Mouse (Mus musculus): ENCODE results near the gene Cdca4. TPM values are rescaled to one million over a fixed set of nuclear protein-coding genes. Genes with fewer than 3 reads are reported as not detected.
"Not testable (repeated sequence)": the region's sequence is repeated elsewhere in the genome, so short reads cannot be mapped to it uniquely, and the experiment has no call there.

The Cdca4 gene
- polyA plus RNA-seq, 1 experiment, result 10.3 TPM

GRCm38 (mm10) chr12:112849235-112850022, 20.2 kb upstream of the Cdca4 start:
- no peaks in the 10 kb centered on the region for H3K36me3 ChIP-seq (ENCODE audit: control insufficient read depth, insufficient read depth, low read length)
- WGBS, result 57% methylated on average over 11 of the region's 11 CpGs
- H3K4me3 ChIP-seq (ENCODE audit: insufficient read depth, low read depth, low read length), result no peak overlapping the region
- peak; percentile 37 for DNase-seq
- no peaks in the 10 kb centered on the region for H3K4me1 ChIP-seq (ENCODE audit: control insufficient read depth, insufficient read depth, low read length)
- no peaks in the 10 kb centered on the region for H3K27me3 ChIP-seq (replicated peaks; ENCODE audit: control insufficient read depth, insufficient read depth, low read length)
- H3K27ac ChIP-seq (ENCODE audit: insufficient read depth, low read depth, low read length), result no peak overlapping the region
- TF ChIP-seq POLR2A (IDR thresholded peaks at IDR 0.05; ENCODE audit: low read depth, low read length) (no peak), CTCF (conservative IDR thresholded peaks at IDR 0.05; ENCODE audit: insufficient read depth, insufficient read length, low read depth, low read length) (0 out of 2 replicates have a peak, but pooled peaks have one; percentile 7)

- Histone ChIP-seq H3K27ac (ENCODE audit: insufficient read depth, low read depth, low read length) (no peak overlapping the region), H3K27me3 (replicated peaks; ENCODE audit: control insufficient read depth, insufficient read depth, low read length) (no peaks in the 10 kb centered on the region), H3K36me3 (ENCODE audit: control insufficient read depth, insufficient read depth, low read length) (no peaks in the 10 kb centered on the region), H3K4me3 (ENCODE audit: insufficient read depth, low read depth, low read length) (no peak overlapping the region), H3K4me1 (ENCODE audit: control insufficient read depth, insufficient read depth, low read length) (no peaks in the 10 kb centered on the region)
- DNase-seq, result no peak
- TF ChIP-seq POLR2A (IDR thresholded peaks at IDR 0.05; ENCODE audit: low read depth, low read length) (no peak), CTCF (conservative IDR thresholded peaks at IDR 0.05; ENCODE audit: insufficient read depth, insufficient read length, low read depth, low read length) (no peak)
- 94% methylated on average over 2 of the region's 2 CpGs for WGBS
Measured at GRCm38 (mm10) chr12:112847880-112848279, 18.7 kb upstream of the Cdca4 start.

- TF ChIP-seq CTCF (conservative IDR thresholded peaks at IDR 0.05; ENCODE audit: insufficient read depth, insufficient read length, low read depth, low read length) (peak; percentile 99), POLR2A (IDR thresholded peaks at IDR 0.05; ENCODE audit: low read depth, low read length) (no peak)
- peak; percentile 89 for DNase-seq
Measured at GRCm38 (mm10) chr12:112843803-112844202, 14.6 kb upstream of the Cdca4 start.

GRCm38 (mm10) chr12:112842128-112842527, 12.9 kb upstream of the Cdca4 start:
- H3K27ac ChIP-seq (ENCODE audit: insufficient read depth, low read depth, low read length); H3K4me3 ChIP-seq (ENCODE audit: insufficient read depth, low read depth, low read length); DNase-seq; H3K27me3 ChIP-seq (replicated peaks; ENCODE audit: control insufficient read depth, insufficient read depth, low read length); H3K4me1 ChIP-seq (ENCODE audit: control insufficient read depth, insufficient read depth, low read length); H3K36me3 ChIP-seq (ENCODE audit: control insufficient read depth, insufficient read depth, low read length): not testable (repeated sequence)
- WGBS, result 59% methylated on average over 2 of the region's 2 CpGs

More at GRCm38 (mm10) chr12:112843803-112844202, 14.6 kb upstream of the Cdca4 start:
- 17% methylated on average over 3 of the region's 3 CpGs for WGBS
- no peaks in the 10 kb centered on the region for H3K4me1 ChIP-seq (ENCODE audit: control insufficient read depth, insufficient read depth, low read length)
- no peaks in the 10 kb centered on the region for H3K36me3 ChIP-seq (ENCODE audit: control insufficient read depth, insufficient read depth, low read length)
- H3K27ac ChIP-seq (ENCODE audit: insufficient read depth, low read depth, low read length), result no peak overlapping the region
- no peak overlapping the region for H3K4me3 ChIP-seq (ENCODE audit: insufficient read depth, low read depth, low read length)
- H3K27me3 ChIP-seq (replicated peaks; ENCODE audit: control insufficient read depth, insufficient read depth, low read length), result no peaks in the 10 kb centered on the region

GRCm38 (mm10) chr12:112841338-112841892, 12.2 kb upstream of the Cdca4 start:
- H3K27me3 ChIP-seq (replicated peaks; ENCODE audit: control insufficient read depth, insufficient read depth, low read length); H3K27ac ChIP-seq (ENCODE audit: insufficient read depth, low read depth, low read length); H3K4me1 ChIP-seq (ENCODE audit: control insufficient read depth, insufficient read depth, low read length); H3K4me3 ChIP-seq (ENCODE audit: insufficient read depth, low read depth, low read length); H3K36me3 ChIP-seq (ENCODE audit: control insufficient read depth, insufficient read depth, low read length); DNase-seq: not testable (repeated sequence)
- WGBS, result 58% methylated on average over 4 of the region's 4 CpGs

GRCm38 (mm10) chr12:112840209-112841086, 11.2 kb upstream of the Cdca4 start:
- no peak overlapping the region for H3K4me3 ChIP-seq (ENCODE audit: insufficient read depth, low read depth, low read length)

GRCm38 (mm10) chr12:112835046-112835445, 5.8 kb upstream of the Cdca4 start:
- no peaks in the 10 kb centered on the region for H3K36me3 ChIP-seq (ENCODE audit: control insufficient read depth, insufficient read depth, low read length)

More at GRCm38 (mm10) chr12:112840209-112841086, 11.2 kb upstream of the Cdca4 start:
- Histone ChIP-seq H3K4me1 (ENCODE audit: control insufficient read depth, insufficient read depth, low read length) (no peaks in the 10 kb centered on the region), H3K27me3 (replicated peaks; ENCODE audit: control insufficient read depth, insufficient read depth, low read length) (no peaks in the 10 kb centered on the region), H3K36me3 (ENCODE audit: control insufficient read depth, insufficient read depth, low read length) (no peaks in the 10 kb centered on the region), H3K27ac (ENCODE audit: insufficient read depth, low read depth, low read length) (no peak overlapping the region)
- TF ChIP-seq CTCF (conservative IDR thresholded peaks at IDR 0.05; ENCODE audit: insufficient read depth, insufficient read length, low read depth, low read length) (no peak), POLR2A (IDR thresholded peaks at IDR 0.05; ENCODE audit: low read depth, low read length) (no peak)
- DNase-seq, result no peak
- WGBS, result 74% methylated on average over 25 of the region's 25 CpGs

More at GRCm38 (mm10) chr12:112835046-112835445, 5.8 kb upstream of the Cdca4 start:
- no peak overlapping the region for H3K27ac ChIP-seq (ENCODE audit: insufficient read depth, low read depth, low read length)
- DNase-seq, result no peak
- WGBS, result 77% methylated on average over 2 of the region's 2 CpGs
- TF ChIP-seq POLR2A (IDR thresholded peaks at IDR 0.05; ENCODE audit: low read depth, low read length) (no peak), CTCF (conservative IDR thresholded peaks at IDR 0.05; ENCODE audit: insufficient read depth, insufficient read length, low read depth, low read length) (no peak)
- no peaks in the 10 kb centered on the region for H3K27me3 ChIP-seq (replicated peaks; ENCODE audit: control insufficient read depth, insufficient read depth, low read length)
- H3K4me3 ChIP-seq (ENCODE audit: insufficient read depth, low read depth, low read length), result no peak overlapping the region
- H3K4me1 ChIP-seq (ENCODE audit: control insufficient read depth, insufficient read depth, low read length), result peaks cover 4% of the 10 kb centered on the region; the same call in 1 of the 2 replicates
